Mouse (Mus musculus) MN1 (cell line): Measurements from ENCODE around the gene Borcs7.
A peak's percentile ranks its signal among the peaks of the same experiment; 100 is the strongest.

Experiments used
- DNase-seq: peaks from one replicate; pipeline ENCODE4 v3.0.0-alpha.2; 2016; ENCODE audit warnings: low spot score

Gene Borcs7

DNA sequence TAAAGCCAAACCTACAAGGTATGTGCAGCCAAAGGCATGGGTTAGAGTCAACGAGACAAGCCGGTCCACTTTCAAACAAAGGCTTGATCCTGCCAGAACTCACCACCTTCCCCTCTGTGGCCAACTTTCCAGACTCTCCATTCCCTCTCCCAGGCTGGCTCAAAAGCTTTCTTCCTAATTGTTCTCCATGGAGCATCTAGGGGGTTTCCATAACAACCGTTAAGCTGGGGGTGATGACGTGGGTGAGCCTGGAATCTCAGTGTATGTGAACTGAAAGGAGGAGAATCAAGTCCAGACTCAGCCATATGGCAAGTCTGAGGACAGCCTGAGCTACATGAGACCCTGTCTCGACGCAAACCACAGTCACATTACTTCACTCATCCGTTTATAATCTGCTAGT, 24.2 kb upstream of the Borcs7 start:
- no peak for DNase-seq

GRCm38 (mm10) chr19:46667300-46667699, 22.4 kb upstream of the Borcs7 start:
- no peak for DNase-seq

- no peak for DNase-seq
Measured at GRCm38 (mm10) chr19:46668263-46668662, 21.4 kb upstream of the Borcs7 start.

- DNase-seq, result no peak
Measured at GRCm38 (mm10) chr19:46669802-46670201, 19.9 kb upstream of the Borcs7 start.

DNA sequence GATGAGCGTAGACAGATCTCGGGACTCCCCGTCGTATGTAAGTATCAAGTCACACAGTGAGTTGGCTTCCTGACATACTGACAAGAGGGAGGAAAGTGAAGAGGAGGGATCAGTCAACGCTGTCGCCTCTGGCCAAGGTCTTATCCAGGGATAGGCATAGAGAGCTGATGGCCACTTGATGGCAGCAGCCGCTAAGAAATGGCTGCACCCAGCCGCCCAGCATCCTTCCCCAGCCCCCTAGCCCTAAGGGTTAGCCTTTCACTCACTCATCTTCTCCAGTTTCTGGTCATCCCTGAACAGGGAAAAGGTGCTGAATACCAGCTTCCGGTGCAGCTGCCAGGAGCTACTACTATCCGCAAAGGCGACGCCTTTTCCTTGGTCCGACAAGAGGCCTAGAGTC, 19.0 kb upstream of the Borcs7 start:
- DNase-seq, result peak; percentile 52

GRCm38 (mm10) chr19:46672766-46673418, 16.8 kb upstream of the Borcs7 start, which contains the start of gene Cyp17a1:
Gene Cyp17a1, minus strand, starts transcription at chr19:46673172.
- no peak for DNase-seq

- no peak for DNase-seq
Measured at GRCm38 (mm10) chr19:46675641-46676040, 14.1 kb upstream of the Borcs7 start.

GRCm38 (mm10) chr19:46679720-46680383, 9.9 kb upstream of the Borcs7 start:
- DNase-seq, result no peak

- DNase-seq, result no peak
Measured at GRCm38 (mm10) chr19:46690387-46690786, 681 bp downstream of the Borcs7 start.

DNA sequence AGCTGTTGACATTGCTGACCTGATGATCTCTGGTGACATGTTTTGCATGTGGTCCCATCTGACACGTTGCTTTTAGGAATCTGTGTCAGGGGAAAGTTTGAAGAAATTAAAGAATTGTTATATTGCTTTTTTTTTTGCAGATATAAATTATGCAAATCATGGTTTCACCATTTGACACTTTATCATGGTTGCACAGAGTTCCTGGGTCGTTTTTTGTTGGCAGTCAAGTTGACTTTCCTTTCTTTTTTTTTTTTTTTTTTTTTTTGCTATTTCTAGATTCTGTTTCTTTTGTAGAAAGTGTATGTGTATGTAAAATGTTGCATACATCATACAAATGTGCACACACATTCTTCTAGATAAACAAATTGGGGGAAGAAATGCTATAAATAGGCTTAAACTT, 1.4 kb downstream of the Borcs7 start:
- DNase-seq, result no peak

DNA sequence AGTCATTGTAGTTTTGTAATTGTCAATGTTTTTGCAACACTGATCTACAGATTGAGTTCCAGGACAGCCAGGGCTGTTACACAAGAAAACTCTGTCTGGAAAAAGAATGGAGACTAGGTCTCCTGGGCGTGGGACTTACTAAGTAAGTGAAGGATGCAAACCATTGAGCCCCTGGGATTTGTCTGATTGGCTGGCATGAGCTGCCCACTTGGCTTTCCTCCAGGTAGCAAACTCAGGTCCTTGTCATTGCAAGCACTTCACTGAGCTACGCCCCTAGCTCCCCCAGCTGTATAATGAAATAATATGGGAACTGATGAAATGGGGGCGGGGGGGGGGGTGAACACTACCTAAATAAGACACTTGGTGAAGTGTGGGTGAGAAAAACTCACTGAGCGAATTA, 3.4 kb downstream of the Borcs7 start:
- peak; percentile 29 for DNase-seq

DNA sequence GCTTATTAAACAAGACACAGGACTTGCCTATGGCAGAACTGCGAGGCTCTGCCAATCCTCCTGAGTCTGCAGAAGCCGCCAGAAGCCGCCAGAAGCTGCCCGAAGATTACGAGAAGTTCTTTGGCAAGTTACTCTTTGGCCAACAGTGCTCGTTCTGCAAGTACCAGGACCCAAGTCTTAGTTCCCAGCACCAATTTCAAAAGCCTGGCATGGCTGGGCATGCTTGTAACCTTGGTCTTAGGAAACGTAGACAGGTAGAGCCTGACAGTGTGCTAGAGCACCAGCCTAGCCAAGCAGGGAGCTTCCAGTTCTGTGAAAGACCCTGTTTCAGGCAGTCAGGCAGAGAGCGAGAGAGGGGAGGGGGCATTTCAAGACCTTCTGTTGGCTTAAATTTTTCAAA, 6.8 kb downstream of the Borcs7 start:
- no peak for DNase-seq

DNA sequence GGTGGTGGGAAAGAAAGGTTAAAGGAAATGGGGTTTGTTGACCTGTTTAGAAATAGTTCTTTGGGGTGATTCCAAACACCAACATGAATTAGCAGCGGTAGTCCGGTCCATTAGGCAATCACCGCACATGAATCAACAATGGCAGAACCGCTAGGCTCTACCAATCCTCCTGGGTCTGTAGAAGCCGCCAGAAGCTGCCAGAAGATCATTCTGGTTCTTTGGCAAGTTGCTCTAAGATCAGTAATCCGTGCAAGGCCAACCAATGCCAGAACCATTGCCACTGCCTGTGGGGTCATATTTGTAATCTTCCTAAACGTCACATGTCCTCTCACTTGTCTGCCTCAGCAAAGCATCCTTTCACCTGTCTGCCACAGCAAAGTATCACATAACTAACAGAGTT, 7.2 kb downstream of the Borcs7 start:
- no peak for DNase-seq

- no peak for DNase-seq
Measured at GRCm38 (mm10) chr19:46697840-46698517, 8.3 kb downstream of the Borcs7 start.

GRCm38 (mm10) chr19:46699011-46699481, 9.3 kb downstream of the Borcs7 start:
- DNase-seq, result no peak

DNA sequence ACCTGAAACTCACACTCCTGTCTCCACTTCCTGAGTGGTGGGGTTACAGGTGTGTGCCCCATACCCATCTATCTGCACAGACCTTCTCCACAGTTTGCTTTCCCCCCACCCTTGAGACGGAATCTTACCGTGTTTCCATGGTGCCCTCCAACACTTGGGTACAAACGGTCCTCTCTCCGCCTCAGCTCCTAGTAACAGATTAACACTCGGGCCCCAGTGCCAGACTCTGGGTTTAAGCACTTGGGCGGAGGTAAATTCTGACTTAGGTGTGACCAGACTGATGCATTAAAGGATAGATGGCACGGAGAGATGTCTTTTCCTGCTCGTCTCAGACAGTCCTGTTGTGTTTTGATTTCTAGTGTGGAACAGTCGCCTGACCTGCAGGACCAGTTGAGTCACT, 11.4 kb downstream of the Borcs7 start:
- DNase-seq, result no peak

DNA sequence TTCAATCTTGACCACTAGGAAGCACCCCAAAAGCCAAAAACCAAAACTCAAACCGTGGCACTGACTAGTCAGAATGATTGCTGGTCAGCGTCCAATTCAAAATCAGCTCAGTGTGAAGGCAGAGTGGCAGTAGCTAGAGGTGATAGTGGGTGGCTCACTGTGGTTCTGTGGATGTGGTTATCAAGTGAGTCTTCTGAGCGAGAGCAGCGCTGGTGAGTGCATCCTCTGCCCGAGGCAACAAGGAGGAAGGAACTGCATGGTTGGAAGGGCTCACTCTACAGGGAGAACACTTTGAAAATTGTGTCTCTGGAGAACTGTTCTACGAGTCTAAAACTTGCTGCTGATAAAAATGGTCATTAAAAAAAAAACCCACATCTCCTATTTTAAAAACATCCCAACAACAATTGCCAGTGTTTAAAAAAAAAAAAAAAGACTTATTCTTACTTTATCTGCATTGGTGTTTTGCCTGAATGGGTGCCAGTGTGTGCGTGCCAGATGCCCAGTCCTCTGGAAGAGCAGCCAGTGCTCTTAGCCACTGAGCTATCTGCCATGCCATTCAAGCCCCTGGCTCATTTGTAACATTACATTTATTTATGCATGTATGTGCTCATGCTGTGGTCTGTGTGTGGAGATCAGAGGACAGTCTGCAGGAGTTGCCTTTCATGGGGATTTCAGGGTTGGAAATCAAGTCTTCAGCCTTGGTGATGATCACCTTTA, 16.2 kb downstream of the Borcs7 start:
- DNase-seq, result peak; percentile 21

DNA sequence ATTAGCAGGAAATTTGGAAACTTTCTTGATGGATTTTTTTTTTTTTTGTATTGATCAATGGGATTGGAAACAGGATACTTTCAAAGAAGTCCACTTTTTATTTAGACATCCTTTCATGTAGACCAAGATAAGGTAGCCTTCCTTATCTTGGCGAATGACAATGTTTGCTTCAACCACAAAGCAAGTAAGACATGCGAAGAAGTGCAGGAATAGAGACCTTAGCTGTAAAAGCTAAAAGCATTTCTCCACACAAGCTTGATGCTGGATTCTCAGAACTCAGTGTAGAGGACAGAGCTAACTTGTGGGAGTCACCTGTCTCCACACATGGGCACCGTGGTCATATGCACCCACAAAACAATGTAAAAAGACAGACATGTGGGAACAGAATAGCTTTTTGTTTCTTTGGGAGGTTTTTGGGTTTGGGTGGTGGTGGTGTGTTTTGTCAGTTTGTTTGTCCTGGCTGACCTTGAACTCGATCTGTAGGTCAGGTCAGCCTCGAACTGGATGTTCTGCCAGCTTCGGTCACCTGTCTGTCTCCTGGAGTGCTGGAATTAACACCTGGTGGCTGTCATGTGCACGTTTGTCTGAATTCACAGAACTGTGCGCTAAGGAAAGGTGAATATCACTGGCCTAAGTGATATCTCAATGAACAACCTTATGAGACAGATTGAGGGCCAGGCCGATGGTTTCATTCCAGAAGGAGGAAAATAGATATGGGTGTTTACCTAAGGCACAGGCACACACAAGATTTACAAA, 17.0 kb downstream of the Borcs7 start:
- no peak for DNase-seq

GRCm38 (mm10) chr19:46707296-46708151, 17.8 kb downstream of the Borcs7 start, which contains the start of gene As3mt:
Gene As3mt, plus strand, starts transcription at chr19:46707458.
- DNase-seq, result peak; percentile 59

GRCm38 (mm10) chr19:46710614-46711013, 20.9 kb downstream of the Borcs7 start:
- DNase-seq, result no peak

GRCm38 (mm10) chr19:46714234-46714633, 24.5 kb downstream of the Borcs7 start:
- no peak for DNase-seq
